Mouse (Mus musculus) hindbrain, embryonic 12.5 days (tissue): ENCODE measurements around the gene Tnfrsf21. TPM values are rescaled to one million over a fixed set of nuclear protein-coding genes. Genes with fewer than 3 reads are reported as not detected.

Experiments
- ATAC-seq: fragments of 200-750 bp; cut with Nextera tagmentation; 2 replicates; pipeline ENCODE4 v1.8.0; 2017; ENCODE audit warnings: moderate TSS enrichment; ENCODE audit not compliant: low FRiP score
- H3K27ac ChIP-seq: fragments of 300-500 bp; sonication (generic); 2 replicates; pipeline ENCODE4 v1.5.1; 2016; ENCODE audit warnings: mild to moderate bottlenecking
- H3K27me3 ChIP-seq: fragments of 300-500 bp; sonication (generic); 2 replicates; pipeline ENCODE4 v1.6.1; 2016; ENCODE audit warnings: mild to moderate bottlenecking
- H3K36me3 ChIP-seq: fragments of 300-500 bp; sonication (generic); 2 replicates; pipeline ENCODE4 v1.6.1; 2016; ENCODE audit warnings: mild to moderate bottlenecking
- H3K4me1 ChIP-seq: fragments of 300-500 bp; sonication (generic); 2 replicates; pipeline ENCODE4 v1.6.1; 2016
- H3K4me2 ChIP-seq: fragments of 300-500 bp; sonication (generic); replicated peaks from 2 replicates; pipeline ENCODE4 v1.6.1; 2016; ENCODE audit warnings: mild to moderate bottlenecking
- H3K4me3 ChIP-seq: fragments of 300-500 bp; sonication (generic); 2 replicates; pipeline ENCODE4 v1.5.1; 2016; ENCODE audit warnings: mild to moderate bottlenecking
- H3K9ac ChIP-seq: fragments of 300-500 bp; sonication (generic); 2 replicates; pipeline ENCODE4 v1.6.1; 2016; ENCODE audit warnings: mild to moderate bottlenecking, moderate library complexity
- H3K9me3 ChIP-seq: fragments of 300-500 bp; sonication (generic); replicated peaks from 2 replicates; pipeline ENCODE4 v1.6.1; 2016; ENCODE audit warnings: mild to moderate bottlenecking
- WGBS: fragments of 180-500 bp; shearing (Covaris S2); methylation state at CpG from one replicate; pipeline ENCODE4 v1.1.7; 2016; 5-methylcytosine and 5-hydroxymethylcytosine counted together
- polyA plus RNA-seq: library from polyadenylated mRNA; unstranded; fragments of >200 nt; fragmentation: Nextera tagmentation; extraction: Ambion mirVana; gene quantifications from 2 replicates; pipeline ENCODE4 v1.2.1, GENCODE M21; 2016

Gene Tnfrsf21
- polyA plus RNA-seq, 1 experiment from 2014 or later: 44.9 TPM

DNA sequence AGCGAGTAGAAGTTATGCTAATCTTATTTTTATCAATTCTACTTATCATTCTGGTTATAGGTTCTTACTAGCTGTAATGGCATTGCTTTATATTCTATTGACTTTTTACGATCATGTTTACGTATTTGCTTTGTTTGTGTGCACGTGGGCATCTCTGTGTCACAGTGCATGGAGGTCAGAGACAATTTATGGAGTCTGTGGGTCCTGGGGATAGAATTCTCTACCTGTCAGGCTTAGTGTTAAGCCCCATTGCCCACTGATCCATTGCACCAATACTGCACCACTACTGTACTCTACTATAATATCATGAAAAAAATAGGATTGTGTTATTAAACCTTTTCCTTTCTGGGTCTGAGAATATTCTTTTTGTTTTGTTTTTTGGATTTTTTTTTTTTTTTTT is 10.4 kb downstream of the Tnfrsf21 start:
- no peaks in the 10 kb centered on the region for H3K4me1 ChIP-seq

DNA sequence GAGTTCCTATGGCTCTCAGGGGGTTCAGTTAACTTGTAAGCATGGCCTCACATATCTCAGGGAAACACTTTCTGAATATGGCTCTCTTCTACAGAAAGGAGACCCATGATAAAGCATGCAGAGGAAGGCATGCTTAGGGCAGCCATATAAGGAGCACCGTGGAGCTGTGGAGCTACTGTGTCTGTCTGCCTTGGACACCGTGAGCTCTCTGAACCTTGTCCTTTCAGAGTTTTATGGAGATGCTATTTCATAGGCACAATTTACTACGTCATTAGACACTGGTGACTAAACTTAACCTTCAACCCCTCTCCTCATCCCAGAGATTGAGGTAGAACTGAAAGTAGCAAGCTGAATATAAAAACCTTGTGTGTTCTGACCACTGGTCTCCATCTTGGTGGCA is 13.2 kb downstream of the Tnfrsf21 start:
- Histone ChIP-seq H3K4me1 (no peaks in the 10 kb centered on the region), H3K4me3 (no peak overlapping the region), H3K36me3 (no peaks in the 10 kb centered on the region), H3K9me3 (no peaks in the 10 kb centered on the region), H3K9ac (no peak overlapping the region), H3K27me3 (no peaks in the 10 kb centered on the region), H3K27ac (no peak overlapping the region), H3K4me2 (no peak overlapping the region)
- ATAC-seq: no peak
- WGBS: 94% methylated on average over 3 of the region's 3 CpGs

More for the DNA sequence above, 10.4 kb downstream of the Tnfrsf21 start:
- Histone ChIP-seq H3K27me3 (no peaks in the 10 kb centered on the region), H3K9me3 (no peaks in the 10 kb centered on the region), H3K4me3 (no peak overlapping the region), H3K9ac (no peak overlapping the region), H3K4me2 (no peak overlapping the region), H3K36me3 (0 out of 2 replicates have a peak, but pooled peaks cover 5% of the 10 kb centered on the region), H3K27ac (no peak overlapping the region)
- no peak for ATAC-seq
- 93% methylated on average over 4 of the region's 4 CpGs for WGBS

DNA sequence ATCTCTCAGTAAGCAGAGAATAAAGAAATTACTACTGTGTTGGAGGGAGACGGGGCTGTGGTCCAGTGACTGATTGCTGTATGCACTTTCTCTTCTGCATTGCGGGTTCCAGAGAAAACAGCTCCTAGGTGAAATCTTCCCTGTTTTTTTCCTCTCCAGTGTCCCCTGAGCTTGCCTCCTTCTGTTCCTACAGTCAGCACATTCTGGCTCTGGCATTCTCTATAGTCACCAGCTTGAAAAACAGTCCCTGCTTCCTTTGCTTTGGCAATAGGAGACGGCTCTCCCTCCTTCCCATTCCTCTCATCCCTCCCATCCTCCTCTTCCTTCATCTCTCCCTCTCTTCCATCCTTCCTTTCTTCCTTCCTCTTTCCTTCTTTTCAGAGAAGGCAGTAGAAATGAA is 13.9 kb downstream of the Tnfrsf21 start:
- Histone ChIP-seq H3K36me3 (no peaks in the 10 kb centered on the region), H3K9ac (no peak overlapping the region), H3K27ac (no peak overlapping the region), H3K4me3 (no peak overlapping the region), H3K27me3 (no peaks in the 10 kb centered on the region), H3K4me1 (no peaks in the 10 kb centered on the region), H3K4me2 (no peak overlapping the region), H3K9me3 (no peaks in the 10 kb centered on the region)
- no peak for ATAC-seq
- 83% methylated on average over 3 of the region's 3 CpGs for WGBS

DNA sequence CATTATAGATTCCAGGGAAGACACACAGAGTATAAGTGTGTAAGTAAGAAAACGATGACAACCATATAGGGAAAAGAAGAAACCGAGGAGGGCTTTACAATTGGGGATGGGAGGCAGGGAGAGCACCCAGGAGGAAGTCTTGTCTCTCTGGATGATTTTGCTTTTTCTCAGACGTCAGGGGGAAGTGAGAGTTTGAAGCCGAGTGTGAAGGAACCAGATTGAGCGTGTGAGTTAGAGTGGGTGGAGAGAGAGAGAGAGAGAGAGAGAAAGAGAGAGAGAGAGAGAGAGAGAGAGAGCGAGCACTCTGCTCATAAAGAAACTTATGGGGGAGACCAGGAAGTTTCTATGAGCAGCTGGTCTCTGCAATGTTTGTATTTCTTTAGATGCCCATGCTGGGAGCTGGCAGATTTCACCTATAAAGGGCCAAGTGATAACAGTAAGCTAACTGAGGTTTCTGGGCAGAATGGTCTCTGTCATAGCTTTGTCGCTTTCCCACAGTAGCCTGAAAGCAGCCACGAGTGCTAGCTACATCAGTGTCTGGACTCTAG is 16.2 kb downstream of the Tnfrsf21 start:
- no peak overlapping the region for H3K4me3 ChIP-seq

DNA sequence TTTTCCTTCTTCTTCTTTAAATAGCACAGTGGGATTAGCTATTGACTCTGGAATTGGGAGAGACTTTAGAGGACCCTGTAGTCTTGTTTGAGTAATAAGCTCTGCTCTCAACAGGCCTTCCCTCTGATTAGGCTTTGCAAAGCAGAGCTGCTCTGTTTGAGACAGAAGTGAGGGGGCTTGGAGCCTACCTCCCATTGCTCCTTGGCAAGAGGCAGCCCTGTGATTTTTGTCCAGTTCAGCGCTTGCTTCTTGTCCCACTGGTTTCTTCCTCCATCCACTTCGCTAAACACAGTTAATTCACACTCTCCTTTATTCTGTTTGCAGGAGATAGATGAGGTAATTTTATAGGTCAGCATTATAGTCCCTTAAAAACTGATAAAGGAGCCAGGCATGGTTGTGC is 19.0 kb downstream of the Tnfrsf21 start:
- WGBS: 84% methylated on average over 2 of the region's 2 CpGs
- Histone ChIP-seq H3K9ac (no peak overlapping the region), H3K4me2 (no peak overlapping the region), H3K4me3 (no peak overlapping the region), H3K36me3 (peaks cover 29% of the 10 kb centered on the region), H3K27ac (no peak overlapping the region), H3K9me3 (no peaks in the 10 kb centered on the region), H3K27me3 (no peaks in the 10 kb centered on the region), H3K4me1 (0 out of 2 replicates have a peak, but pooled peaks cover 3% of the 10 kb centered on the region)
- ATAC-seq: no peak

More for the DNA sequence above, 16.2 kb downstream of the Tnfrsf21 start:
- peaks cover 3% of the 10 kb centered on the region for H3K36me3 ChIP-seq
- no peak for ATAC-seq
- H3K4me2 ChIP-seq: no peak overlapping the region
- no peaks in the 10 kb centered on the region for H3K9me3 ChIP-seq
- no peak overlapping the region for H3K27ac ChIP-seq
- no peaks in the 10 kb centered on the region for H3K27me3 ChIP-seq
- WGBS: 92% methylated on average over 8 of the region's 8 CpGs
- no peak overlapping the region for H3K9ac ChIP-seq
- 0 out of 2 replicates have a peak, but pooled peaks cover 3% of the 10 kb centered on the region for H3K4me1 ChIP-seq

DNA sequence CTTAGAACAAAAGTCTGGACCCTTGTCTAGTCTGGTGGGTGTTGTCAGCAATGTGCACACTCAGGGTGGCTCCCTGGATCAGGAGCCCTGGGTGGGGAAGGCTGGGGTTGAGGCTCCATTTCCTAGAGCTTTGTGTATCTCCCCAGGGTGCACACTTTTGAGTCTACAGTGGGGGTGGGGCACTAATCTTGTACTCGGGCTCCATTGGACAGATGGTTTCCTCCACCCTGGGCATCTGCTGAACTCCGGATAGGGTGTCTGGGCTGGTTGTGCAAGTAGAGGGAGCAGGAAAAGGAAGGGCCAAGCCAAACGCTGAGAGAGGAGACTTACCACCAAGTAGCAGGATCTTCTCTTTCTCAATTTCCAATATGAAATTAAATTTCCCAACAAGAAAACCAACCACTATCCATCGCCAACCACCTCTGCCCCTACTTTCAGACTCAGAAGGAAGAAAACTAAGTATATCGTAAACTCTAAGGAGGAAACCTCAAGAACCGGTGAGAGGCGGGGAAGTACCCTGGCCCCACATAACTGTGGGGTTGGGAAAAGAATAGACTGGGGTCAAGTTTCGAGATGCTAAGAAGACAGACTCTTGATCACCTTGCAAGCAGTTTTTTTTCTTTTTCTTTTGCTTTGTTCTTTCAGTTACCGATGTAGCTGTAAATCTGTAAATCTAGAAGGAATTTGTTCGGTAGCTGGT is 19.9 kb downstream of the Tnfrsf21 start:
- no peak overlapping the region for H3K27ac ChIP-seq
- ATAC-seq: no peak
- no peak overlapping the region for H3K9ac ChIP-seq
- peaks cover 33% of the 10 kb centered on the region for H3K36me3 ChIP-seq
- no peaks in the 10 kb centered on the region for H3K9me3 ChIP-seq
- 0 out of 2 replicates have a peak, but pooled peaks cover 3% of the 10 kb centered on the region for H3K4me1 ChIP-seq
- 83% methylated on average over 10 of the region's 10 CpGs for WGBS
- H3K27me3 ChIP-seq: no peaks in the 10 kb centered on the region
- H3K4me2 ChIP-seq: no peak overlapping the region
- H3K4me3 ChIP-seq: no peak overlapping the region

DNA sequence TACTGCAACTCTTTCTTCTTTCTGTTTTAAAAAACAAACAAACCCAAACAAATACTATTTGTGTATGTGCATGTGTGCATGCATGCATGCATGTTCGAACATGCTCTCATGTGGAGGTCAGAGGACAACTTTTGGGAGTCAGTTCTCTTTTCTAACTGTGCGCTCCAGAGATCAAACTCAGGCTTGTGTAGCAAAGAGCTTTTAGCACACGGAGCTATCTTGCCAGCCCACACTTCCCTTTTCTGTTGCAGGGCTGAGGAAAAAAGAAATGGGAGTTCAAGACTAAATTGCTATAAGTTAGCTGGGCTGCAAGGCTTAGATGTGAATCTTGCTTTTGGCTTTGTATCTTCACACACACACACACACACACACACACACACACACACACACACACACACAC is 24.2 kb downstream of the Tnfrsf21 start:
- no peak overlapping the region for H3K9ac ChIP-seq
- ATAC-seq: no peak
- H3K4me2 ChIP-seq: no peak overlapping the region
- H3K27ac ChIP-seq: no peak overlapping the region
- no peaks in the 10 kb centered on the region for H3K9me3 ChIP-seq
- no peak overlapping the region for H3K4me3 ChIP-seq
- 0 out of 2 replicates have a peak, but pooled peaks cover 3% of the 10 kb centered on the region for H3K4me1 ChIP-seq
- 82% methylated on average over 3 of the region's 3 CpGs for WGBS
- H3K36me3 ChIP-seq: peaks cover 47% of the 10 kb centered on the region
- no peaks in the 10 kb centered on the region for H3K27me3 ChIP-seq

DNA sequence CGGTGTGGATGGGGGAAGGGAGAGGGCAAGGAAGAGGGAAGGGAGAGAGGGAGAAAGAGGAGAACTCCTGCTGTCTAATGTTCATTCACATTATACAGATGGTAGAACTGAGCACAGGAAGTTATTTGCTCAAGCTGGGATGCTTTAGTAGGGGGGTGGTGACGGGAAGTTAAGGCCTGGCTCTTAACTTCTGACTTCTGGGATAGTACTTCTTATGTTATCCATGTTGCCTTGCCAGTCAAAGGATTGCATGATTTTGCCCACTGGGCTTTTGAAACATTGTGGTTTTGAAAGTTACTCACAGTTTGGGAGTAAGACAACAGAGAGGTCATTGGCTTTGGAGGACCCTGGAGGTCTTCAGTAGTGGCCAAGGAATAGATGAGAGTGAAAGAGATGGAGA is 34.3 kb downstream of the Tnfrsf21 start:
- Histone ChIP-seq H3K9ac (no peak overlapping the region), H3K36me3 (peaks cover 16% of the 10 kb centered on the region; the same call in 1 of the 2 replicates), H3K27me3 (no peaks in the 10 kb centered on the region), H3K27ac (no peak overlapping the region), H3K4me2 (no peak overlapping the region), H3K9me3 (no peaks in the 10 kb centered on the region), H3K4me3 (no peak overlapping the region), H3K4me1 (no peaks in the 10 kb centered on the region)
- no peak for ATAC-seq
- 91% methylated on average over 2 of the region's 2 CpGs for WGBS

DNA sequence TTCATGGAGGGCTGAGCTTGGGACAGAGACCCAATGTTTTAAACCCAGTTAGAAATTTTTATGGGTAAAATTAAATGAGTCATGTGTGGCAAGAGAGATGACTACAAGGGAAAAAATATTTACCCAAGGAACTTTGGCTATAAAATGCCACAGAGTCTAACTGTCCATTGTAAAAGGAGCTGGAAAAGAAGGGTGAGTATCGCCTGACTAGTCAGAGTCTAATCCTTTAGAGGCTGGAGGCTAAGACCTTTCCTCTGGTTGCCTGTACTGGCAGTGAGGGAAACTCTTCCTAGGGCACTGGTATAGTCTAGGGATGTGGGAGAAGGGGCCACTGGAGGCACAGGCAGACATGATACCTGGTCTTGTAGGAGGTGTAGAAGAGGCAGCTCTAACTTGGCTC is 36.4 kb downstream of the Tnfrsf21 start:
- no peak for ATAC-seq
- Histone ChIP-seq H3K27ac (no peak overlapping the region), H3K9ac (no peak overlapping the region), H3K4me1 (no peaks in the 10 kb centered on the region), H3K36me3 (peaks cover 16% of the 10 kb centered on the region; the same call in 1 of the 2 replicates), H3K4me2 (no peak overlapping the region), H3K9me3 (no peaks in the 10 kb centered on the region), H3K27me3 (no peaks in the 10 kb centered on the region), H3K4me3 (no peak overlapping the region)
- 97% methylated on average over 1 of the region's 1 CpGs for WGBS

DNA sequence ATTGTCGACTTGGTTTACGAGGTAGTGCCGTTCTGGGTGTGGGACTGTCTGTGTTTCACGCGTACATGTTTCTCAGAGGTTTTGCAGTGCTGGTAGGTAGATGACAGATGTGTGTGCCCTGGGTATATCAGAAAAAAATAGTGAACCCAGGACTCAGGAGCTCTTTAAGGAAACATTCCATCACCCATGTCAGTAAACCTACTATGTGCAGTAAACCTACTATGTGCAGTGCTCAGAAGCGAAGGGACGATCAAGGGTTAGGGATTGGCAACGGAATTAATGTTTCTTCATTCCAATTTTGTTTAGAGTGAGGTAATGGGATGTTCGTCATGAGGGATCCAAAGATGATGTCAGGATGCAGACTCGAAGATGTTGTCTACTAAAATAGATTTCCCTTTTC is 37.6 kb downstream of the Tnfrsf21 start:
- ATAC-seq: no peak
- peaks cover 16% of the 10 kb centered on the region; the same call in 1 of the 2 replicates for H3K36me3 ChIP-seq
- no peak overlapping the region for H3K27ac ChIP-seq
- H3K4me3 ChIP-seq: no peak overlapping the region
- H3K9me3 ChIP-seq: no peaks in the 10 kb centered on the region
- no peak overlapping the region for H3K4me2 ChIP-seq
- no peaks in the 10 kb centered on the region for H3K4me1 ChIP-seq
- H3K27me3 ChIP-seq: no peaks in the 10 kb centered on the region
- 93% methylated on average over 10 of the region's 10 CpGs for WGBS
- no peak overlapping the region for H3K9ac ChIP-seq

DNA sequence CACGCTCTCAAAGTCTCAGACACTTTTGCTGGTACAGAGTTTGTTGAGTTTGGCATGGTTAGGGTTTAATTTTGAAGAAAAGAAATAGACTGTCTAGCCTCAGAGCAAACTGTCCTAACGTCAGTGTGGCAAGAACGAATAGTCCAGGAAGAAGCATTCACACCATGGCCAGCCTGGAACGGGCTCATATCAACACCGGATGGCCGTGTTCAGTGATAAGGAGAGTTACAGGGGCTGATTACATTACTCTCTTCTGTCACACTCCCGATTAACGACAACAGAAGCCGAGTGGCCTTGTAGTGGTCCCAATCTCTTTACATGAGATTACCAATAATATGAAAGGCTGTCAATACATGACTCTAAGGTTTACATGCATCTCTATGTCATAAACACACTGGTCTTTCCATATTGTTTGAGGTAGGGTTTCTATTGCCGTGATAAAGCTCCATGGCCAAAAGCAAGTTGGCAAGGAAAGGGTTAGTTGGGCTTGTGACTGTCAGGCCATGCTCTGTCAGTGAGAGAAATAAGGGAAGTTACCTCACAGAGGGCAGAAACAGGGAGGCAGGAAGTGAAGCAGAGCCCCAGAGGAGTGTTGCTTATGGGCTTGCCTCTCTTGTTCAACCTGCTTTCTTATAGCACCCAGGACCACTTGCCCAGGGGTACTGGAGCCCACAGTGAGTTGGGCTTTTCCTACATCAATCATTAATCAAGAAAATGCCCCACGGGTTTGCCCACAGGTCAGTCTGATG is 42.1 kb downstream of the Tnfrsf21 start:
- Histone ChIP-seq H3K9ac (no peak overlapping the region), H3K4me3 (no peak overlapping the region), H3K4me1 (no peaks in the 10 kb centered on the region), H3K27ac (no peak overlapping the region), H3K36me3 (peaks cover 8% of the 10 kb centered on the region; the same call in 1 of the 2 replicates), H3K27me3 (no peaks in the 10 kb centered on the region), H3K4me2 (no peak overlapping the region), H3K9me3 (no peaks in the 10 kb centered on the region)
- no peak for ATAC-seq
- 88% methylated on average over 11 of the region's 11 CpGs for WGBS

DNA sequence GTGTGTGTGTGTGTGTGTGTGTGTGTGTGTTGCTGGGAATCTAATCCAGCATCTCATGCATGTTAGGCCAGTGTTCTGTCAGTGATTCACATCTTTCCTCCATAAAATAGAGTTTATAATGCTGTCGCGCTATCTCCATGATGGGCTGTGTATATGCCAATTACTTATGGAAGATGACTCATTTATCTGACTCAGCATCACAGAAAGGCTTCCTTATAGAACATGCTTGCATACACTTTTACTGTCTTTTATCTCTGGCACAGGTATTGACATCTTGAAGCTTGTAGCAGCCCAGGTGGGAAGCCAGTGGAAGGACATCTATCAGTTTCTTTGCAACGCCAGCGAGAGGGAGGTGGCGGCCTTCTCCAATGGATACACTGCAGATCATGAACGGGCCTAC is 48.4 kb downstream of the Tnfrsf21 start:
- H3K4me1 ChIP-seq: no peaks in the 10 kb centered on the region
- no peak overlapping the region for H3K4me2 ChIP-seq
- no peak overlapping the region for H3K27ac ChIP-seq
- H3K4me3 ChIP-seq: no peak overlapping the region
- WGBS: 96% methylated on average over 6 of the region's 6 CpGs
- no peak overlapping the region for H3K9ac ChIP-seq
- H3K9me3 ChIP-seq: no peaks in the 10 kb centered on the region
- peaks cover 21% of the 10 kb centered on the region for H3K36me3 ChIP-seq
- no peak for ATAC-seq
- H3K27me3 ChIP-seq: no peaks in the 10 kb centered on the region
